Mouse (Mus musculus) MEL (cell line): ENCODE measurements around the gene Ccdc86. TPM values are rescaled to one million over a fixed set of nuclear protein-coding genes. Genes with fewer than 3 reads are reported as not detected.

ENCODE experiments used
- DNase-seq: peaks from one replicate; pipeline ENCODE4 v3.0.0; 2011; ENCODE audit warnings: low read depth, low spot score
- H3K27ac ChIP-seq: 2 replicates; pipeline ENCODE4 v1.5.1; 2012; ENCODE audit warnings: low read depth, mild to moderate bottlenecking, control low read depth, low read length, moderate library complexity; ENCODE audit not compliant: control insufficient read depth
- H3K27me3 ChIP-seq, 2 experiments: fragments of 150-350 bp in 1 of 2; sonication (generic) in 1 of 2; 2 replicates each; pipeline ENCODE4 v1.6.1; 2012; ENCODE audit warnings: low read length in 2 of 2, mild to moderate bottlenecking in 2 of 2, improper control_type of control experiment in 1 of 2, moderate library complexity in 1 of 2; ENCODE audit not compliant: insufficient read depth in 2 of 2, control insufficient read depth in 1 of 2
- H3K36me3 ChIP-seq, 2 experiments: 2 replicates each; pipeline ENCODE4 v1.6.1; 2012 to 2014; ENCODE audit warnings: low read length in 2 of 2, improper control_type of control experiment in 1 of 2, inconsistent platforms in 1 of 2, mild to moderate bottlenecking in 1 of 2; ENCODE audit not compliant: insufficient read depth in 2 of 2, control insufficient read depth in 1 of 2
- H3K4me1 ChIP-seq, 2 experiments: fragments of 150-350 bp in 1 of 2; sonication (generic) in 1 of 2; 2 replicates each; pipeline ENCODE4 v1.6.1; 2012; ENCODE audit warnings: low read length in 2 of 2, improper control_type of control experiment in 1 of 2, mild to moderate bottlenecking in 1 of 2; ENCODE audit not compliant: insufficient read depth in 2 of 2, control insufficient read depth in 1 of 2
- H3K4me3 ChIP-seq, 2 experiments: fragments of 150-350 bp in 1 of 2; sonication (generic) in 1 of 2; 2 replicates each; pipeline ENCODE4 v1.5.1; 2012; ENCODE audit warnings: low read depth in 2 of 2, low read length in 2 of 2, mild to moderate bottlenecking in 2 of 2, moderate library complexity in 2 of 2, control low read depth in 1 of 2, improper control_type of control experiment in 1 of 2; ENCODE audit not compliant: control insufficient read depth in 1 of 2, insufficient read depth in 1 of 2
- H3K79me2 ChIP-seq: 2 replicates; pipeline ENCODE4 v1.6.1; 2012; ENCODE audit warnings: mild to moderate bottlenecking, low read length, moderate library complexity; ENCODE audit not compliant: control insufficient read depth, poor library complexity, insufficient read depth
- H3K9ac ChIP-seq: 2 replicates; pipeline ENCODE4 v1.6.1; 2012; ENCODE audit warnings: low read depth, mild to moderate bottlenecking, control low read depth, low read length, moderate library complexity; ENCODE audit not compliant: control insufficient read depth, poor library complexity, severe bottlenecking
- H3K9me3 ChIP-seq: fragments of 150-350 bp; sonication (generic); replicated peaks from 2 replicates; pipeline ENCODE4 v1.6.1; 2012; ENCODE audit warnings: mild to moderate bottlenecking, low read length, improper control_type of control experiment, moderate library complexity; ENCODE audit not compliant: insufficient read depth
- BHLHE40 ChIP-seq: IDR thresholded peaks from 2 replicates; pipeline ENCODE4 v1.6.1; 2012; ENCODE audit warnings: low read depth, mild to moderate bottlenecking, inconsistent platforms, low read length, improper control_type of control experiment, borderline replicate concordance
- CHD1 ChIP-seq: IDR thresholded peaks from 2 replicates; pipeline ENCODE4 v1.6.1; 2012; ENCODE audit warnings: low read depth, mild to moderate bottlenecking, inconsistent platforms, low read length, improper control_type of control experiment
- ELF1 ChIP-seq: IDR thresholded peaks from 2 replicates; pipeline ENCODE4 v1.6.1; 2014; ENCODE audit warnings: low read depth, mild to moderate bottlenecking, inconsistent platforms, low read length, improper control_type of control experiment, moderate library complexity
- EP300 ChIP-seq, 2 experiments: IDR thresholded peaks; 2 replicates each; pipeline ENCODE4 v1.6.1; 2011; ENCODE audit warnings: improper control_type of control experiment in 2 of 2, low read length in 2 of 2, low read depth in 1 of 2, mild to moderate bottlenecking in 1 of 2
- ETS1 ChIP-seq: IDR thresholded peaks from 2 replicates; pipeline ENCODE4 v1.6.1; 2012; ENCODE audit warnings: low read depth, mild to moderate bottlenecking, inconsistent platforms, low read length, improper control_type of control experiment, moderate library complexity
- GATA1 ChIP-seq: IDR thresholded peaks from 2 replicates; pipeline ENCODE4 v1.6.1; 2011; ENCODE audit warnings: low read depth, low read length, improper control_type of control experiment
- HCFC1 ChIP-seq: IDR thresholded peaks from 2 replicates; pipeline ENCODE4 v1.6.1; 2012; ENCODE audit warnings: low read depth, mild to moderate bottlenecking, inconsistent platforms, low read length, improper control_type of control experiment, moderate library complexity
- KAT2A ChIP-seq: conservative IDR thresholded peaks from 2 replicates; pipeline ENCODE4 v1.6.1; 2012; ENCODE audit warnings: low read depth, low read length, improper control_type of control experiment, inconsistent platforms
- MAFK ChIP-seq: IDR thresholded peaks from 2 replicates; pipeline ENCODE4 v1.6.1; 2011; ENCODE audit warnings: low read depth, mild to moderate bottlenecking, low read length, improper control_type of control experiment, borderline replicate concordance
- MAX ChIP-seq: IDR thresholded peaks from 2 replicates; pipeline ENCODE4 v1.6.1; 2011; ENCODE audit warnings: low read length, improper control_type of control experiment
- MAZ ChIP-seq: IDR thresholded peaks from 2 replicates; pipeline ENCODE4 v1.6.1; 2012; ENCODE audit warnings: low read depth, mild to moderate bottlenecking, inconsistent platforms, low read length, improper control_type of control experiment
- MXI1 ChIP-seq: IDR thresholded peaks from 2 replicates; pipeline ENCODE4 v1.6.1; 2011; ENCODE audit warnings: mild to moderate bottlenecking, low read depth, low read length, improper control_type of control experiment
- MYB ChIP-seq: IDR thresholded peaks from 2 replicates; pipeline ENCODE4 v1.6.1; 2011; ENCODE audit warnings: mild to moderate bottlenecking, low read depth, low read length, improper control_type of control experiment
- MYC ChIP-seq: IDR thresholded peaks from 2 replicates; pipeline ENCODE4 v1.6.1; 2011; ENCODE audit warnings: low read depth, mild to moderate bottlenecking, low read length, improper control_type of control experiment, moderate library complexity
- POLR2A ChIP-seq, 2 experiments: IDR thresholded peaks; 2 replicates each; pipeline ENCODE4 v1.6.1; 2011 to 2012; ENCODE audit warnings: low read length in 2 of 2, mild to moderate bottlenecking in 2 of 2, control low read depth in 1 of 2, improper control_type of control experiment in 1 of 2, low read depth in 1 of 2, moderate library complexity in 1 of 2; ENCODE audit not compliant: control insufficient read depth in 1 of 2, insufficient read depth in 1 of 2, poor library complexity in 1 of 2
- POLR2AphosphoS5 ChIP-seq: IDR thresholded peaks from 2 replicates; pipeline ENCODE4 v1.6.1; 2012; ENCODE audit warnings: low read depth, borderline replicate concordance, mild to moderate bottlenecking, inconsistent platforms, low read length, moderate library complexity, mixed read lengths
- RAD21 ChIP-seq: IDR thresholded peaks from 2 replicates; pipeline ENCODE4 v1.6.1; 2011; ENCODE audit warnings: mild to moderate bottlenecking, low read depth, low read length, improper control_type of control experiment
- RCOR1 ChIP-seq: IDR thresholded peaks from 2 replicates; pipeline ENCODE4 v1.6.1; 2012; ENCODE audit warnings: low read depth, mild to moderate bottlenecking, inconsistent platforms, low read length, improper control_type of control experiment
- SIN3A ChIP-seq: IDR thresholded peaks from 2 replicates; pipeline ENCODE4 v1.6.1; 2012; ENCODE audit warnings: low read length, improper control_type of control experiment, inconsistent platforms
- TCF12 ChIP-seq: IDR thresholded peaks from 2 replicates; pipeline ENCODE4 v1.6.1; 2014; ENCODE audit warnings: low read depth, mild to moderate bottlenecking, inconsistent platforms, low read length, improper control_type of control experiment, moderate library complexity
- UBTF ChIP-seq: IDR thresholded peaks from 2 replicates; pipeline ENCODE4 v1.6.1; 2012; ENCODE audit warnings: low read depth, mild to moderate bottlenecking, inconsistent platforms, low read length, improper control_type of control experiment, moderate library complexity, borderline replicate concordance; ENCODE audit not compliant: insufficient read depth
- USF1 ChIP-seq: IDR thresholded peaks from 2 replicates; pipeline ENCODE4 v1.6.1; 2014; ENCODE audit warnings: low read depth, mild to moderate bottlenecking, inconsistent platforms, low read length, improper control_type of control experiment, moderate library complexity
- USF2 ChIP-seq, 2 experiments: IDR thresholded peaks; 2 replicates each; pipeline ENCODE4 v1.6.1; 2011 to 2012; ENCODE audit warnings: improper control_type of control experiment in 2 of 2, low read length in 2 of 2, borderline replicate concordance in 1 of 2, inconsistent platforms in 1 of 2, low read depth in 1 of 2, mild to moderate bottlenecking in 1 of 2; ENCODE audit not compliant: insufficient read depth in 1 of 2
- ZKSCAN1 ChIP-seq: IDR thresholded peaks from 2 replicates; pipeline ENCODE4 v1.6.1; 2012; ENCODE audit warnings: low read depth, mild to moderate bottlenecking, inconsistent platforms, low read length, improper control_type of control experiment, moderate library complexity
- ZMIZ1 ChIP-seq: IDR thresholded peaks from 2 replicates; pipeline ENCODE4 v1.6.1; 2012; ENCODE audit warnings: low read depth, mild to moderate bottlenecking, inconsistent platforms, low read length, improper control_type of control experiment, moderate library complexity
- ZNF384 ChIP-seq: IDR thresholded peaks from 2 replicates; pipeline ENCODE4 v1.6.1; 2012; ENCODE audit warnings: low read depth, mild to moderate bottlenecking, inconsistent platforms, low read length, improper control_type of control experiment
- polyA plus RNA-seq, 2 experiments: library from polyadenylated mRNA; stranded (reverse) in 1 of 2; unstranded in 1 of 2; fragments of >175 nt in 1 of 2; fragments of >200 nt in 1 of 2; gene quantifications; 2 replicates each; pipeline versions ENCODE4 v1.2.1 to v1.2.4; 2012; ENCODE audit warnings: low replicate concordance in 2 of 2, low read depth in 1 of 2; ENCODE audit not compliant: insufficient read length in 2 of 2, insufficient read depth in 1 of 2, missing spikeins in 1 of 2
- total RNA-seq: library from RNA; depleted of rRNA; stranded (reverse); fragments of 300-350 nt; gene quantifications from 2 replicates; pipeline ENCODE4 v1.2.3, GENCODE M21; 2012

The Ccdc86 gene
- total and polyA plus RNA-seq, 3 experiments: 29.5 to 50.9 TPM; not detected in 1

DNA sequence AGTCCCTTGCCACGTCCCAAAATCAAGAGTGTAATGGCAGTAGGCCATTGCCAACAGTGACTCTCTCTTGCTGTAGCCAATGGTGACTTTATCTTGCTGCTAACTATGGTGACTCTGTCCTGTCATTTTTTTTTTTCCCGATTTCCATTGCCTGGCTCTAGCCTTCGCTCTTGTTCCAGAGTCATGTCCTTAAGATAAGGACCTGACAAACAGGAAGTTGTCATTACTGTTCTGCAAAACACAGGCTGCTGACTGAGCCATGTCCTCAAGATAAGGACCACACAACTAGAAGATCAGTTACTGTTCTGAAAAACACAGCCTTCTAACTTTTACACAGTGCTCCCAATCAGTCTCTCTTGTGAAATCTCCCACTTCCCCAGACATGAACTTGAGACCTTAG lies 21.4 kb upstream of the Ccdc86 start:
- TF ChIP-seq MYC (peak; percentile 46; the same call in 1 of the 2 replicates), ZNF384 (peak; percentile 84), ETS1 (peak; percentile 72), EP300 (IDR thresholded peaks at IDR 0.05; ENCODE audit: low read depth in 1 of 2, low read length in 2 of 2) (peak; percentile 71 to 72), MAZ (no peak), MAX (peak; percentile 53; the same call in 1 of the 2 replicates), TCF12 (peak; percentile 63), SIN3A (peak; percentile 61), GATA1 (peak; percentile 87), UBTF (no peak), MXI1 (no peak; the same call in 1 of the 2 replicates), USF2 (IDR thresholded peaks at IDR 0.05; ENCODE audit: borderline replicate concordance in 1 of 2, insufficient read depth in 1 of 2, low read depth in 1 of 2, low read length in 2 of 2) (no peak), HCFC1 (peak; percentile 52; the same call in 1 of the 2 replicates)
- Histone ChIP-seq H3K9ac (no peak overlapping the region), H3K4me1 (peaks cover 2 to 6% of the 10 kb centered on the region in 2 experiments; a peak in 3 of 4 replicates), H3K9me3 (no peaks in the 10 kb centered on the region), H3K27ac (peak overlapping the region; percentile 72), H3K4me3 (no peak overlapping the region), H3K27me3 (peaks cover 0 to 4% of the 10 kb centered on the region in 2 experiments; a peak in 3 of 4 replicates), H3K79me2 (no peaks in the 10 kb centered on the region), H3K36me3 (peaks cover 0 to 5% of the 10 kb centered on the region in 2 experiments; a peak in 2 of 4 replicates)
- peak; percentile 81 for DNase-seq

DNA sequence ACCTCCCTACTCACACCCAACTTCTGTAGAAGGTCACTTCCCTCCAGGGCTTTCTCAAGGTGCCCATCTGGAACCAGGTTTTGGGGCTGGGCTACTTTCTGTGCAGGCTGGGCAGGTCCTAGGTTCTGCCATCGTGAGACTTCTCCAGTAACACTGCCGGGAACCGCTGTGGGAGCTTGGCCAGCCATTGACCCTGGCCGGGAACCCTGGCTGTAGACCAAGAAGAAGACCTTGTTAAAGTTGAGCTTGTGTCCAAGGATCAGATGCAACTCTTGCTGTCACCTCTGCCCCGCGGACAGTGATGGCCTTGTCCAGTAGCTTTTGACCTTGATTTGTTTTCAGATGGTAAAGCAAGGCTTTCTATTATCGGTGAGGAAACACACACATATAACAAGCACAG lies 19.5 kb upstream of the Ccdc86 start:
- Histone ChIP-seq H3K27ac (no peak overlapping the region), H3K9me3 (no peaks in the 10 kb centered on the region), H3K9ac (no peak overlapping the region), H3K27me3 (peaks cover 7 to 8% of the 10 kb centered on the region in 2 experiments), H3K4me3 (no peak overlapping the region), H3K79me2 (no peaks in the 10 kb centered on the region), H3K36me3 (peaks cover 0 to 5% of the 10 kb centered on the region in 2 experiments; a peak in 2 of 4 replicates), H3K4me1 (peaks cover 2 to 6% of the 10 kb centered on the region in 2 experiments; a peak in 3 of 4 replicates)
- DNase-seq: no peak
- no peak for TF ChIP-seq USF1
- TF ChIP-seq POLR2A (IDR thresholded peaks at IDR 0.05; ENCODE audit: control insufficient read depth in 1 of 2, insufficient read depth in 1 of 2, low read depth in 1 of 2, low read length in 2 of 2, poor library complexity in 1 of 2): no peak
- no peak for TF ChIP-seq ETS1
- no peak for TF ChIP-seq SIN3A
- TF ChIP-seq RAD21: no peak
- no peak for TF ChIP-seq MYB
- no peak for TF ChIP-seq ZKSCAN1
- no peak for TF ChIP-seq USF2 (IDR thresholded peaks at IDR 0.05; ENCODE audit: borderline replicate concordance in 1 of 2, insufficient read depth in 1 of 2, low read depth in 1 of 2, low read length in 2 of 2)
- no peak for TF ChIP-seq EP300 (IDR thresholded peaks at IDR 0.05; ENCODE audit: low read depth in 1 of 2, low read length in 2 of 2)
- TF ChIP-seq MAFK: no peak
- TF ChIP-seq CHD1: no peak
- no peak for TF ChIP-seq KAT2A
- TF ChIP-seq MXI1: no peak
- no peak for TF ChIP-seq RCOR1
- TF ChIP-seq BHLHE40: no peak
- no peak for TF ChIP-seq ZMIZ1
- TF ChIP-seq POLR2AphosphoS5: no peak
- TF ChIP-seq ELF1: no peak
- TF ChIP-seq MAZ: no peak
- no peak for TF ChIP-seq ZNF384
